Mouse (Mus musculus): ENCODE results near the gene Zfp462.

Gene Zfp462

GRCm38 (mm10) chr4:55042573-55042972 lies 97.7 kb downstream of the Zfp462 start:
- no peak for DNase-seq (ENCODE audit: low read depth, low spot score)

GRCm38 (mm10) chr4:55047266-55047665 lies 102.4 kb downstream of the Zfp462 start:
- DNase-seq (ENCODE audit: low read depth, low spot score) = no peak

DNA sequence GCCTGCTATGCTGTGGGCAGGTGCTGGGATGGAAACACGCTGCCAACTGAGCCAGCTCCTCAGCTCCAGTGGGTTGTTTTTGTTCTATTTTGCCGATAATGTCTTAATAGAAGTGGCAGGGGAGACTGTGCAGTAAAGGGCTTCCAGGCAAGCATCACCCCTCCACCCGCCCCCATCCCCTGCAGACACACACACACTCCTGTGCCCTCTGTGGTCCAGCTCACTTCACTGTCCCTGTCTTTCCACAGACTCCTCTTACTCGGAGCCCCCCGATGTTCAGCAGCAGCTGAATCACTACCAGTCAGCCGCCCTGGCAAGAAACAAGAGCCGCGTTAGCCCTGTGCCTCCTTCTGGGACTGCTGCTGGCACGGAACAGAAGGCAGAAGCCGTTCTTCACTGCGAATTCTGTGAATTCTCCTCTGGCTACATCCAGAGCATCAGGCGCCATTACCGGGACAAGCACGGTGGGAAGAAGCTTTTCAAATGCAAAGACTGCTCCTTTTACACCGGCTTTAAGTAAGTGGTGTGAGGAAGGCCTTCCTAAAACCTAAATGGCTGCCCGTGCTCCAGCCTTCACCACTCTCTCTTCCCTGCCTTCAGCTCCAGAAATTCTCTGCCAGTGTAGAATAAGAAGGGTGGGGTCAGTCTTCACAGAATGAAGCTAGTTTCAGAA lies 105.2 kb downstream of the Zfp462 start:
- no peak for DNase-seq (ENCODE audit: low read depth, low spot score)

GRCm38 (mm10) chr4:55051345-55051744 lies 106.5 kb downstream of the Zfp462 start:
- no peak for DNase-seq (ENCODE audit: low read depth, low spot score)

DNA sequence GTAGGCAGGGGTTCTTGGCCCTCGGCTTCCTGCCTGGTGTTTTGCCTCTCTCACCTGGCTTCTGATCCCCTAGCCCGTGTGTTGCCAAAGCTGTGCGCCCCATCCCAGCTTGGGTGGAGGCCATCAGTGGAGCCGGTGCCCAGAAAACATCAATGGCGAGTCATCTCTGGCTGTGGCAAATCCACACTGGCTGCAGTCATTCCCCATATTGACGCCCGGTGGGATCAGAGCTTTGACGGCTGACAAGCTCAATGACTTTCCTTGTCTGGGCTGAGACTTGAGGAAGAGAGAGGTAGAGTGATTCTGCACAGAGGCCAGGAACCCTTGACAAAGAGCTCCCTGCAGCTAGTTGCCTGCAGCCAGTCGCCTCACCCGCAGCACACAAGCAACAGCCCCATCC lies 107.8 kb downstream of the Zfp462 start:
- no peak for DNase-seq (ENCODE audit: low read depth, low spot score)

GRCm38 (mm10) chr4:55057666-55058455 lies 113.0 kb downstream of the Zfp462 start:
- DNase-seq (ENCODE audit: low read depth, low spot score) = no peak

GRCm38 (mm10) chr4:55058901-55059300 lies 114.1 kb downstream of the Zfp462 start:
- DNase-seq (ENCODE audit: low read depth, low spot score) = no peak

DNA sequence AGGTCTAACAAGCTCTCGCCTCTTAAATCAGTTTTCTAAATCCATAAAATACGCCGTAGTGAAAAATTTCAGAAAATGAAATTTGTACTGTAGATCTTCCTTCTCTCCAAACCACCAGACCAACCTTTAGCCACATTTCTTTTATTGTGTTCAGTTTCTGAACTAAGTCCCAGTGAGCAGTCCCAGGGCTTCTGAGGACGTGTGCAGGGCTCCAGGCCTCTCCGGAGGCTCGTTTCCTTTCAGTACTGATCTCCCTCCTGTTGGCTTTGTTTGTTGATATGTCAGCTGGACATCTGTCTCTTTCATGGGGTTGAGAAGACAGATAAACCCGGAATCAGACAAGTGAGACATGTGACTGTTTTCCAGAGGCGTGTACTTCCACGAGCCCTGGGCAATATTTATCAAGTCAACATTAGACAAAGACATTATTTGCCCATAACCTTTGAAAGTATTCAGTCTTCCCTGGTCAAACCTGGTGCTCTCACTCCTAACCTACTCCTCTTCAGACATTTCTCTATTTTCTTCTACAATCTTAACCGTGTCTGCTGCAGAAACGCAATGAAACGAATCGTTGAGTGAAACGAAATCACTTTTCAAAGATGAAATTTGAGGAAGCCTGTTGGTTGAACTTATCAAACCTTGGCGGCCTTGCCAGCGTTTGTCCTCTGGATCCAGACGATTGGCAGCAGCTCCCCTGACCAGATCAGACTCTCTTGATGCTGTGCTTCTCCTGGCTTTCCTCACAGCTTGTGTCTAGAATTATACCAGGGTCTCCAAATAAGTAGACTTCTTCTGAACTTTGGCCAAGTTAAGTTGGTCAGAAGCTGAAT lies 121.7 kb downstream of the Zfp462 start:
- no peak for DNase-seq (ENCODE audit: low read depth, low spot score)

- DNase-seq (ENCODE audit: low read depth, low spot score) = no peak
These were observed 126.7 kb downstream of the Zfp462 start for GRCm38 (mm10) chr4:55071535-55071934.

DNA sequence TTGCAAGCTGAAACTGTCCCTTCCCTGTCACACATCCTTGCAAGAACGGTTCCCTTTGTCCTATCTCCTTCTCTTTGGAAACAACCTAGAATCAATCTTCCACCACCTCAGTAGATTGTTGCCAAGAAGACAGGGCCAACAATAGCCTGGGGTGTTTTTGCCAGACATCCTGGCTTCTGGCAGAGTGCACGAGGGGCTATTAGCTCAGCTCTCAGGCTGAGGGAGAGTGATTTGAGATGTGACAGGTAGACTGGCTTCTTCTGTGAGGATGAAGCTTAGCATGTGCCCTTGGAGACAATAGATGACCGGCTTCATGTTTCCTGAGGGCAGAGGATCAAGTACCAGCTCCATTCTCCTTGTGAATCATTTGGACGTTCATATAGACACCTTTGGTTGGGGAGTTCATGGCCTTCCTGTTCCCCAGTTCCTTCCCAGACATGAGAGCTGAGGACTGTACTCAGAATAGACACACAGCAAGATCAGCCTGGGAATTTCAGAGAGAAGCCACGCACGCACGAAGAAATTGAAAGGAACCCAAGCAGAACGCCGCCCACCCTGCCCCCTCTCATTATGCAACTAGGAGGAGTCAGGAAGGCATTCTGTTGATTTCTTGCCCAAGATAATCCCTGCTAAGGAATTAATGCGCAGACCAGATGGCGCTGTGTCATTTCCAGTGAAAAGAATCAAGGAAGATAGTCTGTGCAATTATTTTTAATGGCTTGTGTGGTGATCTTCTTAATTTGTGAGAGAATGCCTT lies 132.5 kb downstream of the Zfp462 start:
- no peak for DNase-seq (ENCODE audit: low read depth, low spot score)

DNA sequence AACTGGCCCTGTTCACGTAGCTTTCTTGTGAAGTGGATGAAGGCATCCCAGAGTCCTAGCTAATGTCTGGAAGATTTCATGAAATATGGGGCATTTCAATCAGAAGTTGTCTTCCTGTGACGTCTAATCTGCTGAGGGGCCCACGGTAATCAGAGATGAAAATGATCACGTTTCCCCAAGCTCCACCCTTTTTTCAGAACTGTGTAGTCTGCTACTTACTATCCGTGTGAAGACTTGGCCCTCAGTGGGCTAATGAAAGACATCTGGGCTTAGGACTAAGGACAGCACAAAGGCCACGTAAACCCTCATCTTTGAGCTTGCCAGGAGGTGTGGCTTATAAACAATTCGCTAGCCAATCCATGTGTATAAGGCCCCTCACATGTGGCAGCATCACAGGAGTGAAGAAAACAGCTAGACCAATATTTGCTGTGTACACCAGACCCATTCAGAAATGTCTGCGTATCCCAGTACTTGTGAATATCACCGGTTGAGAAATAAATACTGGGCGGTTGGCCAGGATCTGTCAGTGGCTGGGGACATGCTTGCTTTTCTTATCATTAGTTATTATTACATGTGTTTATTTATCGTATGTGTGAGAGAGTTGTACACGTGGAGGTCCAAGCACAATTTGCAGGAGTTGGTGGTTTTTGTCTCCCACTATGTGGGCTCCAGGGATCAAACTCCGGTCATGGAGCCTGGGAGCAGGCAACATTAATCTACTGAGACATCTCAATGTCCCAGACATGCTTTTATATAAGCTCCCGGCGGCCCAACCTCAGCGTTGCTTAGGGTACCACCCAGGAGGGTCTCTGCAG lies 133.3 kb downstream of the Zfp462 start:
- no peak for DNase-seq (ENCODE audit: low read depth, low spot score)

GRCm38 (mm10) chr4:55079056-55079455 lies 134.2 kb downstream of the Zfp462 start:
- DNase-seq (ENCODE audit: low read depth, low spot score) = no peak

DNA sequence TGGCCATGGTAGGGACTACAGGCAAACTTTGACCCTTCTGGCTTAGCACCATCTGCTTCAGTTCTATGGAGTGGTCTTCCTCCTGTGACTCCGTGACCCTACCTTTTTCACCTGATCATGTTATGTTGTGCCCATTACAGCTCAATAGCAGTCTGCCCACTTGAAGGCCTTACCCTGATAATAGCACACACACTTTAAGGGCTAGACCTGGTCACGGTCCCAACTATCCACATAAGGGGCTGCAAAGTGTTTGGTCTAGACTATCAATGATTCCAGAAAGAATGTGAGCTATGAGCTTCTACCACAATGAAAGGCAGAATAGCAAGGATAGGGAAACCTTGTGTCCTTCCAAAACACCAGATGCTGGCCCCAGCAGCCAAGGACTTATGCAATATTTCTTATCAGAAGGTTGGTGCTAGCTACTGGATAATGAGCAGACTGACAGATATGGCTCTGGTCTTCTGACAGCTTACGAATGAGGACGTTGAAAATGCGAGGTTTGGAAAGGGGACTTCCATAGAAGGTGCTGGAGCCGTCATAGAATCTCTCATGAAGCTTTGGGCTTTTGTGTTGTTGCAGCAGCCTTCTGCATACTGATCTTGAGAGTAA lies 139.3 kb downstream of the Zfp462 start:
- no peak for DNase-seq (ENCODE audit: low read depth, low spot score)

GRCm38 (mm10) chr4:55088153-55088552 lies 143.3 kb downstream of the Zfp462 start:
- DNase-seq (ENCODE audit: low read depth, low spot score) = no peak

- no peak for DNase-seq (ENCODE audit: low read depth, low spot score)
These were observed 144.1 kb downstream of the Zfp462 start for GRCm38 (mm10) chr4:55088922-55089321.

DNA sequence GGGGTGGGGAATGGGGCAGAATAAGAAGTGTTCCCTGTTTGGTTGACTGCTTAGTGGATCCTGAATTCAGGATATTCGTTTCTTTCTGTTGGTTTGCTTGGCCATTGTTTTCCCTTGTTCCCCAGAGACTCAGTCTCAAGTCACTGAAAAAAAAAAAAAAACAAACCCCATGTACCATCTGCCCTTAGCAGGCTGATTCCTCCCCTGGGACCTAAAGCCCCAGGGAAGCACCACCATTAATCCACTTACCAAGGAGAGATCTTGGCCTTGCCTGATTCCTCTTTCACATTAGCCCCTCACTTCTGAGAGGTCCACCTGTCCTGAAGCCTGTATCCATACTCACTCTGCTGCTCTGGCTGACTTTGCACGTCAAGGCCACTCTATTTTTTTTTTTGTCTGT lies 152.3 kb downstream of the Zfp462 start:
- no peak for DNase-seq (ENCODE audit: low read depth, low spot score)

- peak; percentile 8 for DNase-seq (ENCODE audit: low read depth, low spot score)
These were observed 153.5 kb downstream of the Zfp462 start for GRCm38 (mm10) chr4:55098366-55098765.

DNA sequence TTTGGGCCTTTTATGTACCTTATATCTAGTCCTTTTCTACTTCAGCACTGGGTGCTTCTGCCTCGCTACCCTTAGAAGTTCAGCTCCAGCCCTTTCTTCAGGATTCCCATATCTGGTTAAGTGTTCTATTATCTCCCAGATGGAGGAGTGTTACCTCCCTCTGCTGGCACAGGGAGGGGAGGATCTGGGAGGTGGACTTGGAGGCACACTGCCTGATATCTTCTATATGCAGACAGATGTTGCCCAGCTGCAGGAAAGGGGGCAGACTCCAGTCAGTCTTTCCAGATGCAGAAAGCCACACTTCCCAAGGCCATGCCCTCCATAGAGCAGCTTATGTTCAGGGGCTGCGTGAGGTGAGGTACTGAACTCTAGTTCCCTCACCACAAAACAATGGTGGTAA lies 156.0 kb downstream of the Zfp462 start:
- DNase-seq (ENCODE audit: low read depth, low spot score) = no peak

GRCm38 (mm10) chr4:55101601-55102000 lies 156.8 kb downstream of the Zfp462 start:
- DNase-seq (ENCODE audit: low read depth, low spot score) = no peak

DNA sequence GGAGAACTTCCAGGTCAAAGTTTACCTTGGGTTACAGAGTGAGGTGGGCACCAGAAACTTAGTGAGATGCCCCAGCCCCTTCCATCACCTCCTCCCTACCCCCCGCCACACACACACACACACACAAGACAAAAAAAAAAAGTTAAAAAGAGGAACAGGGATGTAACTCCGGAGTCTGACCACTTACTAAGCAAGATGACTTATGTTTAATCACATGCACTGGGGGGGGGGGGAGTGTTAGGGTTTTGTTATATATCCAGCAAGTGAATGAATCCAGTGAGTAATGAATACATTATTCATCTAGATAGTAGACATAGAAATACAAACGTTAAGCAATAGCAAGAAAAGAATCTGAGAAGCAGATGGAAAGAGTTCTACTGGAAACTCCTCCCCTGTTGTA lies 157.5 kb downstream of the Zfp462 start:
- no peak for DNase-seq (ENCODE audit: low read depth, low spot score)

Data from A20 (cell line).